Mouse (Mus musculus): ENCODE measurements around the gene Ddah2. TPM values are rescaled to one million over a fixed set of nuclear protein-coding genes. Genes with fewer than 3 reads are reported as not detected.

The Ddah2 gene
- total RNA-seq (2023) = 1 to 10 TPM in 1 of 2 experiments, under 1 TPM in 1; 0.86 to 4.1 TPM

DNA sequence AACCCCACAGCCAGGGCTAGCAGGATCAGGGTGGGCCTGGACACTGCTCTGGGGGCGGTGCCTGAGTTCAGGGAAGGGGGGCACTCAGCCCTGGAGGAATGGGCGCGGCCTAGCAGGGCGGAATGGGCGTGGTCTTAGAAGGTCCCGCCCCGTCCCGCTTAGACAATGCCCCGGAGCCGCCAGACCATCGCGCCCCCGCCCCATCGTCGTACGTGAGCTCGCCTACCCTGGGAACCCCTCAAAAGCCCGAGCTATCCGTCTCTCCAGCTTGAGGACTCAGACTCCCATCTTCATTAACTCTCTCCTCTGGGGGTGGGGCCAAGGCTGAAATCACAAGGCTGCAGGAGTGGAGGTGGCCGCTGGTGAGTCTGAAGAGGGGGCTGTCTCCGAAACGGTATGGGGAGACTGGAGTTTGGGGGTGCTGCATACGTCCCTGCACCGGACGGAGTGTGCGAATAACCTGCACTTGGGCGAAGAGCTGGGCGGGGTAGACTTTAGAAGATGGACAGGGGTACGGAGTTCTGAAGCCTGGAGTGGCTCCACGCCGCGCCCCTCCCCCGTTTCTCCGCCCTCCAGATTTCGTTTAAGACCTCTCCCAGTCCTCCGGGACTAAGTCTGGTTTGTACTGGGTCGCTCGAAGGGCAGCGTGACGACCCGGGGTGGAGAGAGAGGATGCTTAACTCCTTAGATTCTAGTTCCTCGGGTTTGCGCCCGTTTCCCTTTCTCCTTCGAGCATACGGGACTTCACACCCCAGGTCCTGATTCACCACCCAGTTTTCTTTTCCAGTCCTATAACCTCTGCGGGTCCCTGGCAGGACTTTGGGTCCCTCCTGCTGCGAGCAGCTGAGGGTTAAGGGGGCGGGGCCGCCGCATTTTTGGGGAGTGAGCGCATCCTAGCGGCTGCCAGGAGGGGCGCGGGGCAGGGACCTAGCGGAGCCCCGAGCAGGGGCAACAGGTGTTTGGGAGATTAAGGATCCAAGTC lies at the start of gene Ddah2:
Gene Ddah2, plus strand, starts transcription at position 125 of the 982 bp plus-strand sequence.

DNA sequence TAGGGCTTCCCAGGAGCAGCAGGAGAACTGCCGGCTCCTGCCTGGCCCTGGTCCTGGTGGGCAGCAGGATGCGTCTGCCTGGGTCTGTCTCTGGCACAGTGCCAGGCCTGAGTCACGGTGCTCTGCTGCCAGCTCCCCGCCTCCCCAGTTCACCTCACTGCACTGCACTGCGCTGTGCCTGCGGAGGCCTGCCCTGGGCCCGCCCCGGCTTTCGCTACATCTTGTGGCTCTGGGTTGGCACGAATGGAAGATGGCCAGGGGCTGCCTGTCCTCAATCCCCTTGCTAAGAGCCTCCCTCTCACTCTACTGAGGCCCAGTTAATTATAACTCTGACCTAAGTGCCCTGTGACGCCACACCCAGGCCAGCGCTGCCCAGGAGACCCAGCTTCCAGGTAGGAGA lies 42.5 kb upstream of the Ddah2 start, which contains the start of gene Vwa7:
Gene Vwa7, plus strand, starts transcription at position 204 of the 400 bp plus-strand sequence.

GRCm38 (mm10) chr17:35027277-35028068 lies 31.4 kb upstream of the Ddah2 start, which contains the start of gene Sapcd1:
Sapcd1 (minus strand) TSS chr17:35028016.

GRCm38 (mm10) chr17:35046681-35047455 lies 12.0 kb upstream of the Ddah2 start, which contains the start of gene Msh5:
Msh5 (minus strand) TSS chr17:35046745.

DNA sequence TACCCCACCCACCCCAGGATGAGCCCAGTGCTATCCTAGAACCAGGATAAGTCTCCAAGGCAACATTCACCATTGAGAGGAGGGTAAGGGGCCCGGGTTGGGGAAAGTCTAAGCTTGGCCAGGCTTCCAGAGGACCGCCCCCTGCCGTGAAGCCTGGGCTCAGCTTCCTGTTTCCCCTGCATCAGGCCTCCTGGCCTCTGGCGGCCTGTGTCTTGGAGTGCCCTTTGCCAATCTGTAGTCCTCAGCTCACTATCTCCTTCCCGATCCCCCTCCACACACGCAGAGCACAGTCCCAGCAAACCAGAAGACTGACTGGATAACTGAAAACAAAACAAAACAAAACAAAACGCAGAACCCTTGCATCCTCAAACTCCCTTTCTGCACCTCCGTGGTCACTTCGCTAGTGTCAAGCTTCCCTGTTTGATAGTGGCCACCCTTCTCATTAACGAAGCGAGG lies 9.2 kb upstream of the Ddah2 start, which contains the start of gene Clic1:
Gene Clic1, plus strand, starts transcription at position 406 of the 456 bp plus-strand sequence.

DNA sequence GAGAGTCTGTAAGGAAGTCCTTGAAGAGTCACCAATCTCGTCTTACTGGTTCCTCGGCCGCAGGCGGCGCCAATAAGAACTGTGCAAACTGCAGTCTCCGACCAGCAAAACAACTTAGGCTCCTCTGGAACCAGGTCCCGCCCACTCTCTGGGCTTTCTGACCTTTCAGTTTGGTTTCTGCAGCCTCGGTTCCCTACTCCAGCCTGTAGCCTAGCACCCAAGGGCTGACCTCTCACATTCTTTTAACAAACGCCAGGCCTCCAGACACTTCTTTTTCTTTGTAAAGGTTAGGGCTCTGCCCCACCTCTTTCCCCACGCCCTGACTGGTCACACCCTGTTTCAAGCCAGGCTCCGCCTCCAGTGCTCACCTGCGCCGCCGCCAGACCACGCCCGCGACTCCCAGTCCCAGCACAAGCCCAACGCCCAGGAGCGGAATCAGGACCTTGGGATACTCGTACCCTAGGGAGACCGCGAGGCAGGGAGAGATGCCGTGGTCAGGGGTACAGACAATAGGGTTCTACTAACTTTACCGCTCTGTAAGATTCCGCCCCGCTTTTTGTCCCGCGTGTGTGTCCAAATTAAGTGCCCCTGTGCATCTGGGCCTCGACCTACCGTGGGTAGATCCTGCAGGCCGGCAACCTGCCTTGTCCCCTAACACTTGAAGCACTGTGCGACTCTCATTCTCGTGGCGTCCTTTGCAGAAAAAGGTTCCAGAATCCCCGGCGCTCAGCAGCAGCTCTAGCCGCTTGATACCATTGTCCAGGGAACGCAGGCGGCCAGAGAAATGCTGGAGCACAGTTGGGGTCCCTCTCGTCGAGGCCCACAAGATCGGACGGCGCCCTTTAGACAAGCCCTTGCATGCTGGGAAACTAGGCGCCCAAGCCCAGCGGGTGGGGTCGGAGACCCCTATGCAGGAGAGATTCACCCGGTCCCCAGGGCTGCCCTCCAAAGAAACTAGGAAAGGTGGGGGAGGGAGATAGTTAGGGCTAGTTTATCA lies 6.4 kb downstream of the Ddah2 start, which contains the start of gene Ly6g6c:
Gene Ly6g6c, plus strand, starts transcription at position 438 of the 997 bp plus-strand sequence.

GRCm38 (mm10) chr17:35066084-35066483 lies 7.2 kb downstream of the Ddah2 start, which contains the start of gene Mpig6b:
Mpig6b (minus strand) TSS chr17:35066184.

DNA sequence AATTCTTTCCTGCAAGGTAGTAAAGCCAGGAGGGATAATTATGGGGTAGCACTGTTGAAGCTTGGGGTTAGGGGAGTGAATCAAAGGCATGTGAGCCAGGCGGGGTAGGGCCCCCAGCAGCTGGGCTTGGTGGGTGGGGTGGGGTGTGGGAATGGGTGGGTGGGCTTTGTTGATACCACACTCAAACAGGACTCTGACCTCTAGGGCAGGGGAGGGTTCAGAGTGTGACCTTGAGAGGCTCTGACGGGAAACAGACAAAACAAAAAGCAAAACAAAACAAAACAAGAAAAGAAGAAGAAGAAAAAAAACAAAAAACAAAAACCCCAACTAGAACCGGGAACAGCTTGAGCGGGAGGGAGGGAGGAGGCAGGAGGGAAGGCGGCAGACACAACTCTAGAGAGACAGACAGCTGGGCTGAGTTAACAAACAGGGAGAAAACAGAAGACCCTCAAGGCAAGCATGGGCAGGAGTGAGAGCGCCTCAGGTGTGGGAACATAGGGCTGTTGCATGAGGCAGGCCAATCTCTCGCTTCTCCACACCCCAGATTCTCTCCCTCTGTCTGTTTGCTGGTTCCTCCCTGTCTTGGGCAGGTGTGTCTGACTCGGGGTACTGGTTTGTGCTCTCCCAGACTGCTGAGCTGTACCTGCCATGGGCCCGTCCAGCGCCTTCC lies 17.8 kb downstream of the Ddah2 start, which contains the start of gene Ly6g6e:
Gene Ly6g6e, plus strand, starts transcription at position 396 of the 670 bp plus-strand sequence.

GRCm38 (mm10) chr17:35077786-35078233 lies 19.0 kb downstream of the Ddah2 start, which contains the start of gene Ly6g6d:
Ly6g6d (minus strand) TSS chr17:35078065.

DNA sequence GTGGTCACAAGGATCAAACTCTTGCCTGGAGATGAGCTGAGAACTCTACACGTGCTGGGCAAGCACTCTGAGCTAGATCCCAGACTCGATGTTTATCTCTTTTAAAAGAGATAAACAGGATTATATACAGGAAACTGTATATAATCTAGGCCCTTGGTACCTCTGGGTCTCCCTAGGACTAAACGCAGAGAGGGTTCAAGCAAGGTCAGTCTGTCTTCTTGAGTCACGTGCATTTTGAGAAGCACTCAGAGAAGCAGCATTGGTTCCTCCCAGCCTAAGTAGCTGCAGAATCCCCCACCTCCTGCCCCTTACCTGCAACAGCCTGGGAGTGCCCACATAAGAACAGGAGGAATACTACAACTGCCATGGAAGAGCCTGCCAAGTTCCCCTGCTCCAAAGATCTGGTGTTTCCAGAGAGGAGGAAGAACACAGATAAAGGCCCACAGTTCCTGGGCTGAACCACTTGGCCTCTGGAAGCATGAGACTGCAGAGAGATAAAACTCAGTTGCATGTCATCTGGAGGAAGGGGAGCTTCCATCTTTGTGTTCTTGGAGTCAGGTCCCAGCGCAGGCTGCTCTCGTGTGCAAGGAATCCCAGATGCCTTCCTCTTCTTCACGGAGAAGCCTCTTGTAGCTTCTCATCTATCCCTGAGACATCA lies 26.5 kb downstream of the Ddah2 start, which contains the start of gene Ly6g6f:
Gene Ly6g6f, minus strand, starts transcription at position 403 of the 658 bp plus-strand sequence.

GRCm38 (mm10) chr17:35088825-35089644 lies 30.2 kb downstream of the Ddah2 start, which contains the start of gene Abhd16a:
Abhd16a (plus strand) TSS chr17:35089263.

DNA sequence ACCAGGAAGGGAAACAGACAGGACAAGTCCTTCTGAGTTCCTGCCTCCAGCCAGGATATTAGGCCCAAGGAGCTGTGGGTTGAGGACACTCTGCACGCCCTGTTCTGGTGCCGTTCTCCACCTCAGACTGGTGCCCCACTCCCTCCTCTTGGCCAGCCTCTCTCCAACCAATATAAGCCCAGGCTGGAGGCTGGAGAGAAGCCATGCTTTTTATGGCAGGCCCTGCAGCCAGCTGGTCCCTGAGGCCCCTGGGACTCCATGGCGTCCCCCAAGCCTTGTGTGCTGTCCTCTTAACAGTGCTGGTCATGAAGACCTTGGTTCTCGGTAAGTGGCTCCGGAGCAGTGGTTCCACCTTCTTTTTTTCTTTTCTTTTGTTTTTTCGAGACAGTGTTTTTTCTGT lies 49.3 kb downstream of the Ddah2 start, which contains the start of gene Ly6g5c:
Gene Ly6g5c, plus strand, starts transcription at position 183 of the 400 bp plus-strand sequence.

Other genes with a start within 250 kb of the Ddah2 start
- 10 to 100 TPM; 57.0 to 64.6 TPM for gene Stk19, start 222.1 kb upstream of the Ddah2 start, total RNA-seq (2023)
- 10 to 100 TPM; 74.3 to 76.9 TPM for gene Dxo, start 222.0 kb upstream of the Ddah2 start, total RNA-seq (2023)
- gene Skiv2l, start 208.8 kb upstream of the Ddah2 start, total RNA-seq (2023) = 100 to 1,000 TPM; 102 to 116 TPM
- gene Nelfe, start 208.6 kb upstream of the Ddah2 start, total RNA-seq (2023) = 10 to 100 TPM; 29.5 to 31.1 TPM
- under 1 TPM in 1 of 2 experiments, not detected in 1; 0.38 TPM for gene Cfb, start 196.5 kb upstream of the Ddah2 start, total RNA-seq (2023)
- gene Zbtb12, start 179.6 kb upstream of the Ddah2 start, total RNA-seq (2023) = 1 to 10 TPM; 4.7 to 5.7 TPM
- not detected for gene Gm20547, start 177.0 kb upstream of the Ddah2 start, total RNA-seq (2023)
- 1 to 10 TPM in 1 of 2 experiments, under 1 TPM in 1; 0.35 to 2.6 TPM for gene C2, start 160.8 kb upstream of the Ddah2 start, total RNA-seq (2023)
- gene Ehmt2, start 160.6 kb upstream of the Ddah2 start, total RNA-seq (2023) = 100 to 1,000 TPM; 127 to 138 TPM
- not detected for gene Slc44a4, start 144.6 kb upstream of the Ddah2 start, total RNA-seq (2023)
- gene Neu1, start 127.8 kb upstream of the Ddah2 start, total RNA-seq (2023) = 10 to 100 TPM; 43.5 to 54.2 TPM
- gene Hspa1b, start 99.8 kb upstream of the Ddah2 start, total RNA-seq (2023) = 10 to 100 TPM; 10.4 to 11.9 TPM
- gene Gm20481, start 89.1 kb upstream of the Ddah2 start, total RNA-seq (2023) = not detected
- gene Hspa1a, start 86.9 kb upstream of the Ddah2 start, total RNA-seq (2023) = 1 to 10 TPM; 3.2 to 3.6 TPM
- not detected for gene Hspa1l, start 86.3 kb upstream of the Ddah2 start, total RNA-seq (2023)
- 10 to 100 TPM; 31.7 to 37.8 TPM for gene Lsm2, start 77.2 kb upstream of the Ddah2 start, total RNA-seq (2023)
- 100 to 1,000 TPM; 113 to 115 TPM for gene Vars, start 58.0 kb upstream of the Ddah2 start, total RNA-seq (2023)
- gene Vwa7, start 42.5 kb upstream of the Ddah2 start, total RNA-seq (2023) = under 1 TPM; 0.47 to 0.52 TPM
- gene Sapcd1, start 31.0 kb upstream of the Ddah2 start, total RNA-seq (2023) = 1 to 10 TPM in 1 of 2 experiments, not detected in 1; 2.3 TPM
- 1 to 10 TPM; 2.0 to 3.3 TPM for gene Msh5, start 12.3 kb upstream of the Ddah2 start, total RNA-seq (2023)
- gene Clic1, start 9.1 kb upstream of the Ddah2 start, total RNA-seq (2023) = 100 to 1,000 TPM; 161 to 180 TPM
- not detected for gene Ly6g6c, start 6.4 kb downstream of the Ddah2 start, total RNA-seq (2023)
- gene Mpig6b, start 7.1 kb downstream of the Ddah2 start, total RNA-seq (2023) = not detected
- not detected for gene Ly6g6e, start 17.9 kb downstream of the Ddah2 start, total RNA-seq (2023)
- not detected for gene Ly6g6d, start 19.0 kb downstream of the Ddah2 start, total RNA-seq (2023)
- gene Ly6g6f, start 26.6 kb downstream of the Ddah2 start, total RNA-seq (2023) = not detected
- 10 to 100 TPM; 73.4 to 81.3 TPM for gene Abhd16a, start 30.2 kb downstream of the Ddah2 start, total RNA-seq (2023)
- not detected for gene Ly6g5c, start 49.2 kb downstream of the Ddah2 start, total RNA-seq (2023)
- 1 to 10 TPM; 2.7 to 5.4 TPM for gene Ly6g5b, start 56.4 kb downstream of the Ddah2 start, total RNA-seq (2023)
- 10 to 100 TPM; 33.5 to 34.9 TPM for gene Gpank1, start 62.4 kb downstream of the Ddah2 start, total RNA-seq (2023)
- 100 to 1,000 TPM; 152 to 162 TPM for gene Csnk2b, start 63.0 kb downstream of the Ddah2 start, total RNA-seq (2023)
- 10 to 100 TPM; 26.0 to 26.8 TPM for gene D17H6S53E, start 67.3 kb downstream of the Ddah2 start, total RNA-seq (2023)
- gene Apom, start 73.0 kb downstream of the Ddah2 start, total RNA-seq (2023) = 1 to 10 TPM in 1 of 2 experiments, under 1 TPM in 1; 0.55 to 1.7 TPM
- 100 to 1,000 TPM; 403 to 408 TPM for gene Bag6, start 76.1 kb downstream of the Ddah2 start, total RNA-seq (2023)
- 100 to 1,000 TPM; 299 to 313 TPM for gene Prrc2a, start 105.9 kb downstream of the Ddah2 start, total RNA-seq (2023)
- gene Aif1, start 117.0 kb downstream of the Ddah2 start, total RNA-seq (2023) = 1 to 10 TPM; 1.2 to 2.0 TPM
- gene Lst1, start 129.4 kb downstream of the Ddah2 start, total RNA-seq (2023) = 1 to 10 TPM; 4.5 to 8.7 TPM
- 100 to 1,000 TPM; 598 to 633 TPM for gene Ltb, start 135.4 kb downstream of the Ddah2 start, total RNA-seq (2023)
- 10 to 100 TPM; 17.7 to 18.6 TPM for gene Tnf, start 143.0 kb downstream of the Ddah2 start, total RNA-seq (2023)
- gene Lta, start 146.3 kb downstream of the Ddah2 start, total RNA-seq (2023) = 10 to 100 TPM; 14.1 to 17.3 TPM
- gene Gm16181, start 161.8 kb downstream of the Ddah2 start, total RNA-seq (2023) = not detected
- 1 to 10 TPM; 2.8 to 3.1 TPM for gene Atp6v1g2, start 174.6 kb downstream of the Ddah2 start, total RNA-seq (2023)
- 10 to 100 TPM; 15.8 to 16.0 TPM for gene Nfkbil1, start 176.8 kb downstream of the Ddah2 start, total RNA-seq (2023)
- 100 to 1,000 TPM; 432 to 439 TPM for gene Ddx39b, start 182.7 kb downstream of the Ddah2 start, total RNA-seq (2023)
- gene H2-D1, start 203.7 kb downstream of the Ddah2 start, total RNA-seq (2023) = 1,000 to 10,000 TPM; 2,662 to 2,726 TPM

All from T-cell, adult 66 days (primary cell).